Mouse (Mus musculus) right cerebral cortex, postnatal 25 days (tissue): ENCODE results near the gene Astn1.

ENCODE experiments used
- DNase-seq: peaks from one replicate; pipeline ENCODE4 v3.0.0; 2022

Astn1 gene

GRCm38 (mm10) chr1:158641306-158641705 is 279.2 kb downstream of the Astn1 start:
- no peak for DNase-seq

GRCm38 (mm10) chr1:158642247-158642646 is 280.2 kb downstream of the Astn1 start:
- DNase-seq = no peak

GRCm38 (mm10) chr1:158652799-158653198 is 290.7 kb downstream of the Astn1 start:
- no peak for DNase-seq

GRCm38 (mm10) chr1:158653808-158654520 is 291.9 kb downstream of the Astn1 start:
- no peak for DNase-seq

- no peak for DNase-seq
Observed at GRCm38 (mm10) chr1:158654571-158655205, 292.6 kb downstream of the Astn1 start.

- no peak for DNase-seq
Observed at GRCm38 (mm10) chr1:158656986-158657385, 294.9 kb downstream of the Astn1 start.

GRCm38 (mm10) chr1:158666001-158666400 is 303.9 kb downstream of the Astn1 start:
- DNase-seq = no peak

- DNase-seq = peak; percentile 46
Observed at GRCm38 (mm10) chr1:158669971-158670592, 308.0 kb downstream of the Astn1 start.

- DNase-seq = no peak
Observed at GRCm38 (mm10) chr1:158687726-158688125, 325.7 kb downstream of the Astn1 start.

GRCm38 (mm10) chr1:158697423-158697822 is 335.4 kb downstream of the Astn1 start:
- DNase-seq = no peak

GRCm38 (mm10) chr1:158697859-158698569 is 335.9 kb downstream of the Astn1 start:
- DNase-seq = no peak

- no peak for DNase-seq
Observed at GRCm38 (mm10) chr1:158699276-158699675, 337.2 kb downstream of the Astn1 start.

- no peak for DNase-seq
Observed at GRCm38 (mm10) chr1:158700147-158700546, 338.1 kb downstream of the Astn1 start.

- no peak for DNase-seq
Observed at GRCm38 (mm10) chr1:158701336-158701735, 339.3 kb downstream of the Astn1 start.

GRCm38 (mm10) chr1:158713301-158714095 is 351.4 kb downstream of the Astn1 start:
- DNase-seq = peak; percentile 18

GRCm38 (mm10) chr1:158732868-158733496 is 370.9 kb downstream of the Astn1 start:
- peak; percentile 37 for DNase-seq

GRCm38 (mm10) chr1:158739132-158739919 is 377.3 kb downstream of the Astn1 start:
- DNase-seq = no peak

GRCm38 (mm10) chr1:158740161-158740766 is 378.2 kb downstream of the Astn1 start:
- no peak for DNase-seq

- DNase-seq = peak; percentile 8
Observed at GRCm38 (mm10) chr1:158740949-158741348, 378.9 kb downstream of the Astn1 start.
